Mouse (Mus musculus): Measurements from ENCODE around the gene Eri2.

Gene Eri2

DNA sequence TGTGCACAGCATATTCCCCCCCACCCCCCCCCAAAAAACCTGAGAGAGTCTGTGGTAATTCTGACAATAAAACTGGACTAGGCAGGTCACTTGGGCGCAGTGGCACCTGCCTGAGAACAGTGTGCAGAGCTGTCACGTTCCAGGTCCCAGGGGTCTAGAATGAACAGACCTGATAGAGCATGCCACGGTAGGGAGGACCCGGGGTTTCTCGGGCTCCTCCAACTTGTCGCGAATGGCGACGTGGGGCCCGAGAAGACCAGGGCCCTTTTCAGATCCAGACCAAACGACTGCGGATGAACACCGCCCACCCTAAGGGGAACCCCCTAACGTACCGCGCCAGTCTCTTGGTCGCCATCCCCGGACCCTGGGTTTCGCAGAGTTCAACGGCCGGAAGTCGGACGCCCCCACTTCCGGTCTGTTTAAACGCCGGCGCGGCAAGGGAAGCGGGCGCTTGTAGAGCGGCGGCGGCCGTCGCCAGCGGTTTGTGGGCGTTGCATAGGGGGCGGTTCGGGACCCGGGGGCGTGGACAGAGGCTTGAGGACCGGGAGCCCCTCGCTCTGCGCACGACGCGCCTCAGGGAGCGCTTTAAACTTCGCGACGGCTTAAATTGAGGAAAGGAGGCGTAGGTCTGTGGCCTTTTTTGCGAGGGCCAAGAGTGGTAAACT lies at the start of gene Eri2, which contains the start of gene Rexo5:
Gene Eri2 (minus strand): TSS at position 473 of the 665 bp plus-strand sequence.
Gene Rexo5 (plus strand): TSS at position 421 of the 665 bp plus-strand sequence.
- peak; percentile 70 for DNase-seq (ENCODE audit: low read depth, low spot score)

DNA sequence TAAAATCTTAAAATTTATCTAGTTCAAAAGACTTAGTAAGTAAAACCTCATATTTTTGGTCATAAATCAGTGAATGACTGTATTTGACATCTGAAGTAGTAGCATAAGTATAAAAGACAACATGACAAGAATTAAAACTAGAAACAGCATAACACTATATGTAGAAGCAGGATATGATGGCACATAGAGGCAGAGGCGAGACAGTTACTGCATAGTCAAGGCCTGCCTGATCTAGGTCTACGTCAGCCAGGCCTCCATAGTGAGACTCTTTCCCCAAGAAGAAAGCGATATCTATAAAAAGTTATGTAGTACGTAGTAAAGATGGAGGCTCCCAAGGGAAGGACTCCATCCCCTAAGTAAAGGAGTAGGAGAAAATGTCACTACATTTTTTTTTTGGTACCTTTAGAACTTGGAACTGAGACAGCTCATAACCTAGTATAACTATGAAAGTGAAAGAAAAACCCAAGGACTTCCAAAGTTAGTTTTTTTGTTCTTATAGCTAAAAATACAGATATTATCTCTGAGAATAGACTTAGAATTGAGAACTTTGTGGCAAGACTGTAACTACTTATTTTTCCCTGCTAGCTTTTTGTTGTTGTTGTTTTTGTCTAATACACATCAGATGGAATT lies 48.1 kb upstream of the Eri2 start:
- no peak for DNase-seq (ENCODE audit: low read depth, low spot score)

DNA sequence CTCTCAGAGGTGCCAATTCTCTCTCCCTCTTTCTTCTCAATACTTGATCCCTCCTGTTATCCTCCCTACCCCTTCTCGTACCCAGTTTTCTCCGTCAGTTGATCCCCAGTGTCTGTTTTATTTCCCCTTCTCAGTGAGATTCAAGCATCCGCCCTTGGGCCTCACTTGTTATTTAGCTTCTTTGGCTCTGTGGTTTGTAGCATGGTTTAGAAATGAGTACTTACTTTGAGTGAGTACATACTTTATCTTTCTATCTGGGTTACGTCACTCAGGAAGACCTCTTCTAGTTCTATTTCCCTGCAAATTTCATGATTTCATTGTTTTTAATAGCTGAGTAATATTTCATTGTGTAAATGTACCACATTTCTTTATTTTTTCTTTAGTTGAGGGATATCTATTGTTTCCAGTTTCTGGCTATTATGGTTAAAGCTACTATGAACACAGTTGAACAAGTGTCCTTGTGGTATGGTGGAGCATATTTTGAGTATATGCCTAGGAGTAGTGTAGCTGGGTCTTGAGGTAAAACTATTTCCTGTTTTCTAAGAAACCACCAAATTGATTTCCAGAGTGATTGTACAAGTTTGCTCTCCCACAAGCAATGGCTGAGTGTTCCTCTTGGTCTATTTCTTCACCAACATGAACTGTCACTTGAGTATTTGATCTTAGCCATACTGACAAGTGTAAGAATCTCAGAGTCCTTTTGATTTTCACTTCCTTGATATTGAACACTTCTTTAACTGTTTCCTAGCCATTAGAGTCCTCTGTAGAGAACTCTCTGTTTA lies 42.3 kb upstream of the Eri2 start:
- no peak for DNase-seq (ENCODE audit: low read depth, low spot score)

DNA sequence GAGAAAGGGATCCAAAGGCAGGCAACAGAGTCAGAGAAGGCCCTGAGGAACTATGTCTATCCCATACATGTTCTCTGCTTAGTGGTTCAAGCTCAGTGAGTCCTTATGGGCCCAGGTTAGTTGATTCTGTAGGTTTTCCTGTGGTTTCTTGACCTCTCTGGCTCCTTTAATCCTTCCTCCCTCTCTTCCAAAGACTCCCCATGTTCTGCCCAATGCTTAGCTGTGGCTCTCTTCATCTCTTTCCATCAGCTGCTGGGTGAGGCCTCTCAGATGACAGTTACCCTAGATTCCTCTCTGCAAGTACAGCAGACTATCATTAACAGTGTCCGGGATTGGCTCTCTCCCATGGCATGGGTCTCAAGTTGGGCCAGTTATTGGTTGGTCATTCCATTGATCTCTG lies 41.5 kb upstream of the Eri2 start:
- DNase-seq (ENCODE audit: low read depth, low spot score): no peak

DNA sequence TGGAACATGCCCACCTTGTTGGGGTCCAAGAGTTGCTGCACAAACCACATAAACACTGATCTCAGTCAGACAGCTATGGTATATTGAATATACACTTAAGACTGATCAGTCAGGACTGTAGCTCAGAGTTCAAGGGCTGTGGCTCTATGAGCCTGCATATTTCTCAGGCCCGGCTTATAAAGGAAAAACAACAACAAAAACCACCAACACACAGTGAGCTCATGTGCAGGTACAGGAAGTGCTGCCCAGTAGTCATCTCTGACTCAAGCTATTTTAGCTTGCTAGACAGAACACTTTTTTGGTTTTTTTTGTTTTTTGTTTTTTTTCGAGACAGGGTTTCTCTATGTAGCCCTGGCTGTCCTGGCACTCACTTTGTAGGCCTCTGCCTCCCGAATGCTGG lies 14.9 kb upstream of the Eri2 start:
- no peak for DNase-seq (ENCODE audit: low read depth, low spot score)

DNA sequence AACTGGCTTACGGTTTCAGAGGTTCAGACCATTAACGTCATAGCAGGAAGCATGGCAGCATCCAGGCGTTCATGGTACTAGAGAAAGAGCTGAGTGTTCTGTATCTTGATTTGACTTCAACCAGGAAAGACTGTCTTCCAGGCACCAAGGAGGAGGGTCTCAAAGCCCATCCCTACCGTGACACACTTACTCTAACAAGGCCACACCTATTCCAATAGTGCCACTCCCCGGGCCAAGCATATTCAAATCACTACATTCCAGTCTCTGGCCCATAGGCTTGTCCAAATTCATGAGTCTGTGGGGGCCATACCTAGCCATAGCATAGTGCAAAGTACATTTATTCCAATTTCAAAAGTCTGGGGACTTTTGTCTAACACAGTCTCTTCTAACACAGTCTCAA lies 13.5 kb upstream of the Eri2 start:
- no peak for DNase-seq (ENCODE audit: low read depth, low spot score)

DNA sequence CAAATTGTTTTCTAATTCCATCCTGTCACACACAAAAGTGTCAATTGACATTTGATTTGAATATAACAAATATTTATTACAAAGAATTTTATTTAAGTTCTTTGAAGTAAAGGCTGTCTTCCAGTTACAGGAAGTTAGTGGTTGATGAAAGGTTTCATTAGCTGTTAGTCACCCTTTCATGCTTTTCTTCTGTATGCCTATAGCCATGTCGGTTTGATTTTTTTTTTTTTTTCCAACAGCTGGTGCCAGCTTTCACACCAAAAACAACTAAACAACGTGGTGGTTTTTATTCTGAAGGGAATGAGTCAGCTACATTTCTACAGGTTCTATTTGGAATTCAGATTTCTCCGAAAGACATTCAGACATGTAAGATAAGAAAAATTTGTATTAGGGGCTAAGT lies 7.1 kb upstream of the Eri2 start:
- no peak for DNase-seq (ENCODE audit: low read depth, low spot score)

DNA sequence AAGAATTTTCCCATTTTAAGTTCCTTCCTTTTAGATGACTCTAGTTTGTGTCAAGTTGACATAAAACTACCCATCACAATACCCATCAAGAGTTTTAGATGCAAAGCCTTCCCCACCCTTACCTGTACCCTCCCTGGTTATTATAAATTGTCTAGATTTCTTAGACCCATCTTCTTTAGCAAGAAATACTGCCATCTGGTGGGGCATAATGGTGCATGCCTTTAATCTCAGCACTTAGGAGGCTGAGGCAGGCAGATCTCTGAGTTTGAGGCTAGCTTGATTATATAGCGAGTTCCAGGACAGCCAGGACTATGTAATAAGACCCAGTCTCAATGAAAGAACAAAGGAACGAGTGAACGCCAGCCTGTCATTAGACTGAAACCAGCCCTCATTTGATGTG lies 6.6 kb upstream of the Eri2 start:
- DNase-seq (ENCODE audit: low read depth, low spot score): no peak

DNA sequence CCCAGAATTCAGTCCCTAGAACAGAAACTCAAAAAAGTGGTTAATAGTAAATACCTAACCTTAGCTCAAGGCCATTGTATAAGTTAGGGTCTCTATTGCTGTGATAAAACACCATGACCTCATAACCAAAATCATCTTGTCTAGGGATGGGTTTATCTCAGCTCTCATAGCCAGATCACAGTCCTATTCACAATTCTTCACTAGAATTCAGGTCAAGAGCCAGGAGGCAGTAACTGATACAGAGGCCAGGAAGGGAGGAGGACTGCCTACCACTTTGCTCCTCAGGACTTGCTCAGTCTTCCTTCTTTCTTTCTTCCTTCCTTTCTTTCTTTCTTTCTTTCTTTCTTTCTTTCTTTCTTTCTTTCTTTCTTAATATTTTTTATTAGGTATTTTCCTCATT lies 1.5 kb upstream of the Eri2 start:
- no peak for DNase-seq (ENCODE audit: low read depth, low spot score)

DNA sequence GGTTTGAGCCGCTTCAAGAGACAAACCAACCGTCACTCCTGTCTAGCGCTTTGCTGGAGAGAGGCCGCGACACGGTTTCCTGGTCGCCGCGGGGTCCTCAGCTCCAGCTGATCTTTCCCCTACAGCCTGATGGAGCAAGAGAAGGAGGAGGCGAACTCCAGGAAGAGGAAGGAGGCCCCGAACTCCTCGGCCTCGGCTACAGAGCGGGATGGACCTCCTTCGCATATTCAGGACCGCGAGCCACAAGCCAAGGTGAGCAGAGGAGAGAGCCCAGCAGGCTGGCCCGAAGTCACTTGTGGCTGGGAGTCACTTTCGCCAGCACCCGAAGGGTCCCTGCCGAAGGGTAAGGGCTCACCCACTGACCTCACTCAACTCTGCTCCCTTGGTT lies 387 bp upstream of the Eri2 start:
- no peak for DNase-seq (ENCODE audit: low read depth, low spot score)

DNA sequence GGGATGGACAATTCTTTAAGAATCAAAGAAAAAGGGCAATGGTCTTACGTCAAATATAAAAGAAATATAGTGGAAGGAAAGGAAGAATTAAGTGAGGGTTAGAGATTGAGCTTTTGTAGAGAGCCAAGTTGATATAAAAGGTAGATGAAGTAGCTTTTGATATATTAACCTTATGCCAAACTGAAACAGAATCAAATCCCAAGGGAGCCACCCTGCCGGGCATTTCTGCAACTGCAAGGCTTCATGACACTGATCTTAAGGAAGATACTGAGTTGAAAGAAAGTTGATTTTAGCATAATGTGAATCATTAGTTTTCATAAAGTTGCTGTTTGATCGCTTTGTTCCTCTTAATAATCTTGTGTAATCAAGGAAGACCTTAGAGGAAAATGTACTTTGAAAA lies 4.8 kb downstream of the Eri2 start:
- DNase-seq (ENCODE audit: low read depth, low spot score): no peak

DNA sequence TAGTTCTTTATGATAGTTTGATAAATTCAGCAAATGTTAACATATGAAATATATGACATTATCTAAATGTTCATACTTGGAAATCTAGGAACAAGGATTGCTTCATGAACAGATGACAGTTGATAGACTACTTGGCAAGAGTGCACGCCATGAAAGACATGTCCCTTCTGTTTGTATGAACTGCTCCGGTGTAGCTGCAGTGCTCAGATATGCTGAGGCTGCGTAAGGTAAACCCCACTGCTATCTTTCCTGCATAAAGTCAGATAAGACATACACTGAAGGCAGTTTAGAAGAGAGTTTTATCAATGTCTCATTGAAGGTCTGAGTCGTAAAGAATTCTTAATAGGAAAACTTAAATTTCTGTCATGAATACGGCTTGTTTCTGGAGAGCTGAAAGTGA lies 8.9 kb downstream of the Eri2 start:
- DNase-seq (ENCODE audit: low read depth, low spot score): no peak

DNA sequence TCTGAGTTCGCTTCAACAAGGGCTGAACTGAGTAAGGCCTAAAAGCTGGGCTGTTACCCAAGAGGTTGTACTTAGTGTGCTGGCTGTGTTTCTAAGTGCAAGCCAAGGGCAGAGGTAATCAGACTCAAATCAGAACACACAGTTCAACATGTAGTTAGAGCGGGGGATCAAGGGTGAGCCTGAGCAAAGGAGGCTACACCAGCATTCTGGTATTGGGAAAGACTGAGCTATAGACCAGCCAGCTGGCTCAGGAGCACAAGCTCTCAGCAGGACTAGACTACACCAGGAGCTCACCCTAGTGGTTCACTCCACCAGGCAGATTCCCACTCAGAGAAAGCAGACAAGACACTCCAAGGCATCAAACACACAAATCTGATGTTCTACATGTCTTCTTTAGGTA lies 10.4 kb downstream of the Eri2 start:
- DNase-seq (ENCODE audit: low read depth, low spot score): no peak

DNA sequence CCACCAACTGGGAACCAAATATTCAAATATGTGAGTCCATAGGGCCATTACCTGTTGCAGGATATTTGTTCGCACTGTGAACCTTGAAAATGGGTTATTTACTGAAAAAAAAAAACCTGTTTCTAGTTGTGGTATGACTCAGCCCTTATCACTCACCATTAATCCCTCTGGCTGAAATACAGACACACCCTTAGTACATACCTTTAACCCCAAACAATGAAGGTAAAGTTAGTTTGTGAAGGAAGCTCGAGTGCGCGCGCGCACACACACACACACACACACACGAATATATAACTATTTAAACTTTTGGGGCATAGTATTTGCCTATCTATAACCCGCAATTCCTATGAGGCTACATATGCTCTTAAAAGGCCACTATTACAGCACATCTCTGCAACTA lies 24.0 kb downstream of the Eri2 start:
- DNase-seq (ENCODE audit: low read depth, low spot score): no peak

DNA sequence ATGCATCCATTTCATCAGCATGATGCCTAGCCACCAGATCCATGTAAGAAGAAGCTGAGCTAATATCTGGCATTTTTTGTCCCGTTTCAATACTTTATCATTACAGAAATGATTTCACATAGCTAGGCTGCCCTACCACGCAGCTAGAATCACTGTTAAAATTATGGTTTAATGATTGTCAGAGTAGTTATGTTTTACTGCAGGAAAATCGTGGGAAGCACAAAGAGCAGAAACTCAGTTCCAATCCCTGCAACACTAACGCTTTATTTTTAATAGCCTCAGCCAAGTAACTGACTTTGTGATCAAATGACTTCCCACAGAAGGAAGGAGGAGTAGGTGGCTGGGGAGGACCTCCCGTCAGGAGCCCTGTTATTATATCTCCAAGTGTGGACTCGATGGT lies 26.9 kb downstream of the Eri2 start:
- no peak for DNase-seq (ENCODE audit: low read depth, low spot score)

DNA sequence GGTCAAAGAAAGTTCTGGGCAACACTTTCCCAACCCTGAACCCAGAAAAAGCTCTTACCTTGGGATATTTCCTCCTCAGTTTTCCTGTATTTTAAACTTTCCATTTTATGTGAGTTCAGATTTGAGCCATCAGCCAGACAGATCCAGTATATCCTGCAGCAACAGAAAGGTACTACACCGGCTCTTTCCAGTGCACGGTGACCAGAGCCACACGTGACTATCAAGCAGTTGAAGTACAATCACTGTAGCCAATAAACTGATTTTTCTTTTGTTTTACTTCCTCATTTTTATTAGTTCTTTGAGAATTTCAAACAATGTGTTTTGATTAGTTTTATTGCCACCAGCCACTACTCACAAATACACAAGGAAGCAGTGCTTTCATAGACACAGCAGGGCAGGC lies 29.5 kb downstream of the Eri2 start:
- no peak for DNase-seq (ENCODE audit: low read depth, low spot score)

DNA sequence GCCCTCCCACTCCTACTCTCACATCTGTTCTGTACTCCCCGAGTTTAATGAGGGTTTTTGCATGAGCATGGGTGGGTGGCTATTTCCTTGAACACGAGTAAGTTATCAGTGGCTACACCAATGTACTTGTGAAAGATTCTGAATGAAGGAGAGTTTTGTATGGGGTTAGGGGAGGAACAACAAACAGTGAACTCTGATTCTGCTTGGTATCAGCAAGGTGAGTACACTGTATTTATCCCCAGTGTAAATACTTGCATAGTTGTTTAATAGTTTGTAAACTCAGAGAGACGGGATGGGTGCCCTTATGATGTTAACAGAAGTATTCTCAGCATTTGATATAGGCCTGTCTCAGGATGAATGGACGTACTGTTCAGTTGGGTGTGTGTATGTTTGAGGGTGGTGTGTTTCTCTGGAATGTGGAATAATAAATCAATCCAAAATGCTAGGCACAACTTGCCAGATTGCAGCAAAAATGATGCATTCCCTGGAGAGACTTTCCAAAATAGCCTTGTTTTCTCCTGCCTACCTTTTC lies 31.6 kb downstream of the Eri2 start:
- no peak for DNase-seq (ENCODE audit: low read depth, low spot score)

DNA sequence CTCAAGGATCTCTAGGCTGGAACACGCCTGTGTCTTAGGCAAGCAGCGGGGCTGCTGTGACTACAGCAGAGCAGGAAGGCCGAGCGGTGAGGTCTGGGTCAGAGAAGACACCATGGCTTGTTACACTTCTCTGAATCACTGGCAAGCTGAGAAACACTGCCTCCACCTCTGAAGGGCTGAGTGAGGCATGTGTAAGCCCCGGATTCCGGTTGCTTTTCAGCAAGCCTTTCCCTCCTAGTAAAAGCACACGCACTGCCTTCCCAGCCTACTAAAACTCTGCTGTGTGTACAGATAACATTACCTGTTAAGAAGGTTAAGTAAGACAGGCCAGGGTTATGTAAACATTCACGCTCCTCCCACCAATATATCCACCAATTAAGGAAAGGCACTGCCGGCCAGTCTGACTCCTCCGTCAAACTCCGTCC lies 33.3 kb downstream of the Eri2 start, which contains the start of gene Acsm3:
Gene Acsm3 (plus strand): TSS at position 397 of the 425 bp plus-strand sequence.
- DNase-seq (ENCODE audit: low read depth, low spot score): no peak

DNA sequence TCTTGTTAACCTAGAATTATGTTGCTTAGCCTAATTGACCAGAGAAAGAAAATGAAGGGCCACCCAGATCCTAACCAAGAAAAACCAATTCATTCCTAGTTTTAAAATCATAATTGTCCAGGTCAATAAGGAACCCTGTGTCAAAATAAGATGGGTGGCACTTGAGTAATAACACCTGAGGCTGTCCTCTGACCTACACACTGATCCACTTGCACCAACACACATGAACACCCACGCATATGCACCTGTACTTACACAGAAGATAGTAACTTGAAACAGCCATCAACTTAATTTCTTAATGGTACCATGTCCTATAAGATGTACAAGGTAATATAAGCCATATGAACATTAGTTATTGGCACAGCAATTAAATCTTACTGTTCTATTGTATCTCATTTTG lies 40.2 kb downstream of the Eri2 start:
- no peak for DNase-seq (ENCODE audit: low read depth, low spot score)

DNA sequence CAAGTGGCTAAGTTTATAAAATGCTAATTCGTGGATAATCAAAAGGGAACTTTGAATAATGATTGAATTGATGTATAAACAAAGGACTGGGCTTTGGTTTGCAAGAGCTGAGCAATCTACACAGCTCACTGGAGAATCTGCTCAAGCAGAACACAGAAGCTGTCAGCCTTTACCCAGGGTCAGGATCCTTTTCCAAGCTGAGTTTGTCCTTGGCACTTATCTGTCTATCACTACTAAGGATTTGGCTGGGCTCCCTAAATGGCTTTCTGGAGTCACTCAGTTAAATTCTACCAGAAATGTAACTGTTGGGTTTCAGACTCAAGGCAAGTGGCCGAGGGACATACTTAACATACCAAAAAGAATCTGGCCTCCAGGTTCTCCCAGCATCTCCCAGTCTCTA lies 43.9 kb downstream of the Eri2 start:
- DNase-seq (ENCODE audit: low read depth, low spot score): no peak

DNA sequence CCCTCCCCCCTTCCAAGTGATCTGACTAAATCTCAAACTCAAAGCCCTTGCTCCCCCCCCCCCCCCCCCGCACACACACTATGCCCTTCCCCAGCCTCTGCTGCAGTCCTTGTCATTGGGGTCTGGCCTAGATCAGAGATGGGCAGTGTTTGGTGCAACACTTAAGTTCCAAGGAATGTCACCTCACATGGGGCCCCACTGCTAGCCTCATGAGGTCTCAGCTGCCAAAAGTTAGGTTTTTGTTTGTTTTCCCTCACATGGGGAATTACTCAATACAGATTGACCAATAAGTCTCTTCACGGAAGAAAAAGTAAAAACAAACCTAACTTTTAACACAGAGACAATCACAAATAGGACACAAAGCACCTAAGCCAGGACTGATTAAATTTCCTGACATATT lies 45.1 kb downstream of the Eri2 start:
- DNase-seq (ENCODE audit: low read depth, low spot score): no peak

DNA sequence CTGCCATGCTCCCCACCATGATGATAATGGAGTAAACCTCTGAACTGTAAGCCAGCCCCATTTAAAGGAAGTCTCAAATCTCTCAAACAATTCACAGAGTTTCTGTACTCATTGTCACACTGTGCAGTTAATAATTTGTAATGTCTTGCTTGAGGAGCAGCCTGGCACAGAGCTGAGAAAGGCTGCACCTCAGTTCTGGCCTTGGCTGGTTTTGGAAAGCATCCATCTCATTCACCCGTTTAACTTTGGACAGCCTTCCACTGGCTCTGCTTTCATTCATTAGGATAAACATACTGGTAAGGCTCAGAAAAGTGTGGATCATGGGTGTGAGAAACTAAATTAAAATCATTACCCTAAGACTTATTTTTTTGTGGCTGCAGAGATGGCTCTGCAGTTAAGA lies 48.0 kb downstream of the Eri2 start:
- DNase-seq (ENCODE audit: low read depth, low spot score): no peak

DNA sequence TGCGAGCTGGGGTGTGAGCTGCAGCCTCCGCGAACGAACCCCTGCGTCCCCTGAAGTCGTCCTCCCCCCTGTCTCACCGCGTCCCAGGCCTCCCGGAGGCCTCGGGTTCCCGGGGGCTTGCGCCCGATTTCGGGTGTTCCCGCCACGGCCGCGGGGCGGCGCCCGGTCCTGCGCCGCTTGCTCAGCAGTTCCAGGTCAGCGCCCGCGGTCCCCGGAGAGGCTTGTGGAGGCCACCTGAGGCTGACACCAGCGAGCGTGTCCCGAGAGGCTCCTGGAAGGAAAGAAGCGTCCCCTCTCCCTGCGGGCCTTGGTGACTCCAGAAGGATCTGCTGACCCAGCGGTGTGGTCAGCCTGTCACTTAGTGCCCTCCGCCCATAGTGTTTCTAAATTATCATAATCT lies 49.5 kb downstream of the Eri2 start:
- DNase-seq (ENCODE audit: low read depth, low spot score): peak; percentile 24

All from WW6 (cell line).